Mouse (Mus musculus): ENCODE results near the gene Mrpl48.

Mrpl48 gene

DNA sequence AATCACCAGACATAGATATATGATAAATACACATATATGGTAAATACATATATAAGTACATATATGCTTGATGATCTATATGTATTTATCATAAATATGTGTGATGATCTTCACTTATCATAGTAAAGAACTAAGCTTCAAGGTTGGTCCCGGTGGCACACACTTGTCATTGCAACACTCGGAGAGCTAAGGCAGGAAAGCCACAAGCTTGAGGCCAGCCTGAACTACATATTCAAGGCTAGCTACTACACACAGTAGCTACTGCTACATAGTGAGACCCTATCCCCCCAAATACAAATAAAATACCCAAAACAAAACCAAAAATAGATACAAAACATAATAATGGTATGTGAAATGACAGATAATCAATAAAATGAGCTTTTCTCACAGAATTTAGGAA, 72.3 kb downstream of the Mrpl48 start:
- no peak for DNase-seq (ENCODE audit: low spot score in 2 of 2)

- no peak for DNase-seq (ENCODE audit: low spot score in 2 of 2)
Observed at GRCm38 (mm10) chr7:100534216-100534615, 73.9 kb downstream of the Mrpl48 start.

GRCm38 (mm10) chr7:100533503-100533902, 74.6 kb downstream of the Mrpl48 start:
- DNase-seq (ENCODE audit: low spot score in 2 of 2): no peak

DNA sequence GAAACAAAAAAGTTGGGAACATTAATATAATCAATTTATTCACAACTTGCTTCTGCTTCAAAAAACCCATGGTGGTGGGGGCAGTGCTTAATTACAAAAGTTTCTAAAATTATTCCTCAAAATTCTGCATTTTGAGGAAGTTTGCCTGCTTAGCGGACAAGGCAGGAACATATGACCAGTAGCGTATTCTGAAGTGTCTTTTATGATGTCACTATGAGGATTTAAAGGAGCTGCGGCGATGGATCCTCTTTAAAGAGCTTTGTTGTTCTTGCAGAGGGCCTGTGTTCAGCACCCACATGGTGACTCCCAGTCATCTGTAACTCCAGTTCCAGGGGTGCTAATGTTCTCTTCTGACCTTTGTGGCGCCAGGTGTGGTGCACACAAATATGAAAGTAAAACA, 77.3 kb downstream of the Mrpl48 start:
- DNase-seq (ENCODE audit: low spot score in 2 of 2): no peak

- DNase-seq (ENCODE audit: low spot score in 2 of 2): no peak
Observed at GRCm38 (mm10) chr7:100524669-100525068, 83.4 kb downstream of the Mrpl48 start.

- no peak for DNase-seq (ENCODE audit: low spot score in 2 of 2)
Observed at GRCm38 (mm10) chr7:100522222-100522621, 85.9 kb downstream of the Mrpl48 start.

DNA sequence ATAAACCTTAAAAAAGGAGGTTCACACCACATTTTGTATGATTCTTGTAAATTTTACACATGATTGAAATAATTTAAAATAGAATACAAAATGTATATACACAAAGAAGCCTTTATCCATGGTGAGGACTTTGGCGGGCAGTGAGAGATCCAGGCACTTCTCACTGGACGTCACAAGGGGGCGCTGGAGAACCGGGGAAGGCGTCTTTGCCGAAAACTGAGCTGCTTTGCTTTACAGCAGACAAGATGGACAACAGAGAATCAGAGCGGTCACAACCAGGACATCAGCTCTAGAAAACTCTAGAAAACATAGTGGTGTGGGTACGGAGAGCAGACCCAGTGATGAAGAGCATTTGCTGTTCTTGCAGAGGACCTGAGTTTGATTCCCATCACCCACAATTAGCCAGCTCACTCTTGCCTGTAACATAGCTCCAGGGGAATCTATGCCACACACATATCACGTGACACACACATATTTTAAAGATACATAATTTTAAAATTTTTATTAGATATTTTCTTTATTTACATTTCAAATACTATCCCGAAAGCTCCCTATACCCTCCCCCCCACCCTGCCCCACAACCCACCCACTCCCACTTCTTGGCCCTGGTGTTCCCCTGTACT, 87.3 kb downstream of the Mrpl48 start:
- peak in 1 of 2 experiments; percentile 72 for DNase-seq (ENCODE audit: low spot score in 2 of 2)

DNA sequence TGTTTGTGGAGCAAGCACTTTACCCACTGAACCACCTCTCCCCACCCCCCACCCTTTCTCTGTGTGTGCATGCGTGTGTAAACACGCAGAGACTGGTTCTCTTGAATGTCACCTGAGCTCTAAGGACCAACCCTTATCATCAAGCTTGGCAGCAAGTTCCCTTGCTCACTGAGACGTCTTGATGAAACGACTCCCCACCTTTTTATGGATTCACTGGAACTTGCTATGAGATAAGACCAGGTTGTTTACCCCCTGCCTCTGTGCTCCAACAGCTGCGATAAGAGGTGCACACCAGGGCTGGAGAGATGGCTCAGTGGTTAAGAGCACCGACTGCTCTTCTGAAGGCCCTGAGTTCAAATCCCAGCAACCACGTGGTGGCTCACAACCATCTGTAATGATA, 87.9 kb downstream of the Mrpl48 start:
- DNase-seq (ENCODE audit: low spot score in 2 of 2): no peak

- DNase-seq (ENCODE audit: low spot score in 2 of 2): no peak
Observed at GRCm38 (mm10) chr7:100514573-100514972, 93.5 kb downstream of the Mrpl48 start, which contains the start of gene Dnajb13. Dnajb13 (minus strand) TSS chr7:100514960.

DNA sequence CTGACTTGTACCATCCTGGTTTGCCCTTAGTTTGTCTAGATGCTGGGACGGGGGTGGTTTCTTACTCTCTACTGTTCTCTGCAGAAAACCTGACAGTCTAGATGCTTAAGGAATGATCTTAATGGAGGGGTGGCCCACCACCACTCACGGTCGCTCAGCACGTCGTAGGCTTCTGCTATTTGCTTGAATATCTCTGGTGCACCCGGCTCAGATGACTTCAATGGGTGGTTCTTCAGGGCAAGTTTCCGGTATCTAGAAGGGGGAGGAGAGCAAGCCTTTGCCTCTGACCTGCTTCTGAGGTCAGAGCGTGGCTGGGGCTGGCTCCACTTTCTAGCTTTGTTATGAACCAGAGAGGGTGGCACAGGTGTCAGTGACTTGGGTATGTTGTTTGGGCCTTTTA, 96.5 kb downstream of the Mrpl48 start:
- no peak for DNase-seq (ENCODE audit: low spot score in 2 of 2)

DNA sequence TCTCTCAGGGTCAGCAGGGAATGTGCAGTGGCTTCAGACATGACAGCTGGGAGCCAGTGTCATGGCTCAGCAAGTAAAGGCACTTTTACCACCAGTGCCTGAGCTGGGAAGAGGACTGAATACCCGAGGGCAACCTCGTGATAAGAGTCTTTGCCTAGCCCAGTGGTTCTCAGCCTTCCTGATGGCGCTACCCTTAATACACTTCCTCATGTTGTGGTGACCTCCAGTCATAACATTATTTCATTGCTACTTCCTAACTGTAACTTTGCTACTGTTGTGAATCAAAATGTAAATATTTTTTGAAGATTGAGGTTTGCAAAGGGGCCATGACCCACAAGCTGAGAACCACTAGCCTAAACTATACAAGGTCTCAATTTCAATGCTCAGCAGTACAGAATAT, 99.4 kb downstream of the Mrpl48 start:
- no peak for DNase-seq (ENCODE audit: low spot score in 2 of 2)

GRCm38 (mm10) chr7:100506494-100506893, 101.6 kb downstream of the Mrpl48 start:
- DNase-seq (ENCODE audit: low spot score in 2 of 2): no peak

DNA sequence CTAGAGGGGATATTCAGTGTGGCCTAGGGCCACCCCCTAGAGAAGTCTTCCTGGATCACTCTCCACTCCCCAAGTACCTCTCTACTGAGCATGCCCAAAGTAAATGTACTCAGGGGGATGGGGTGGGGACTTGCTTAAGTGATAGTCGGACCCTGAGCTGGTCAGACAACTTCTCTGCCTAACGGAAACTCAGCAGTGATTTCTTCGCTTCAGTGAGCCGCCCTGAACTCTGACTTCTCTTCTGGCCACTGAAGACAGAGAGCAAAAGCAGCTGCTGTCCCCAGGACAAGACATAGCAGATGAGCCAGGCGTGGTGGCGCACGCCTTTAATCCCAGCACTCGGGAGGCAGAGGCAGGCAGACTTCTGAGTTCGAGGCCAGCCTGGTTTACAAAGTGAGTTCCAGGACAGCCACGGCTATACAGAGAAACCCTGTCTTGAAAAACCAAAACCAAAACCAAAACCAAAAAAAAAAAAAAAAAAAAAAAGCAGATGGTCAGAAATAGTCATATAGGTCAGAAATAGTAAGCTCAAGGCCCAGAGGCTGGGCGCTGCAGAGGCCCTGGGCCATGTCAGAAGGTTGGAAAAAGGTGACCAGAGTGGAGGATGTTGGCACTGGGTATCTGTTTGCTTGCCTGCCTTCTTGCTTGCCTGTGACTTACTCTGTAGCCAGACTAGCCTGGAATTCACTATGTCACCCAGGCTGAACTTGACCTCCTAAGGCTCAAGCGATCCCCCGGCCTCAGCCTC, 103.2 kb downstream of the Mrpl48 start:
- DNase-seq (ENCODE audit: low spot score in 2 of 2): no peak

GRCm38 (mm10) chr7:100503076-100503475, 105.0 kb downstream of the Mrpl48 start:
- DNase-seq (ENCODE audit: low spot score in 2 of 2): no peak

DNA sequence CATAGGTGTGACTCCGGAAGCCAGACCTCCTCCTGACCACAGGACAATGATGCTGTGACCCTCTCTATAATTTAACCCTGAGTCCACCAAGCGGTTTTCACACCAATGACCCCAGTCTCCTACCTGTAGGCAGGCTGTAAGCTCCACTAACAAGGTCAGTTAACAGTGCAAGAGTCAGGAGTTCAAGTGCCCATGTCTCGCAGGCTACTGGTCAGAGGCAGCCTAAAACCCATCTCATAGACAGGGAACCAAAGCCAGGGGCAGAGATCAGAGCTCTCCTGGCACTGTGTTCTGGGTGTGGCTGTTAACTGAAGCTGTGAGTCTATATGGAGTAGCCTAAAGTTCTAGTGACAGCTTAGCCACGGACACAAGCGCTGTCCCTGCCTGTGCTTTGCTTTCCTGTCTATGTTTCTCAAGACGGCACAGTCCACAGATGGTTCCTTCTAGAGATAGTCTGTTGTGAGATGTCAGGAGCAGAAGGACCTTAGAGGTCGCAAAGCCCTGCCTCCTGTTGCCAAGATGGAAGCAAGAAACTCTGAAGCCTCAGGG, 105.7 kb downstream of the Mrpl48 start:
- no peak for DNase-seq (ENCODE audit: low spot score in 2 of 2)

GRCm38 (mm10) chr7:100501844-100502373, 106.2 kb downstream of the Mrpl48 start:
- DNase-seq (ENCODE audit: low spot score in 2 of 2): no peak

- no peak for DNase-seq (ENCODE audit: low spot score in 2 of 2)
Observed at GRCm38 (mm10) chr7:100501027-100501843, 106.9 kb downstream of the Mrpl48 start.

DNA sequence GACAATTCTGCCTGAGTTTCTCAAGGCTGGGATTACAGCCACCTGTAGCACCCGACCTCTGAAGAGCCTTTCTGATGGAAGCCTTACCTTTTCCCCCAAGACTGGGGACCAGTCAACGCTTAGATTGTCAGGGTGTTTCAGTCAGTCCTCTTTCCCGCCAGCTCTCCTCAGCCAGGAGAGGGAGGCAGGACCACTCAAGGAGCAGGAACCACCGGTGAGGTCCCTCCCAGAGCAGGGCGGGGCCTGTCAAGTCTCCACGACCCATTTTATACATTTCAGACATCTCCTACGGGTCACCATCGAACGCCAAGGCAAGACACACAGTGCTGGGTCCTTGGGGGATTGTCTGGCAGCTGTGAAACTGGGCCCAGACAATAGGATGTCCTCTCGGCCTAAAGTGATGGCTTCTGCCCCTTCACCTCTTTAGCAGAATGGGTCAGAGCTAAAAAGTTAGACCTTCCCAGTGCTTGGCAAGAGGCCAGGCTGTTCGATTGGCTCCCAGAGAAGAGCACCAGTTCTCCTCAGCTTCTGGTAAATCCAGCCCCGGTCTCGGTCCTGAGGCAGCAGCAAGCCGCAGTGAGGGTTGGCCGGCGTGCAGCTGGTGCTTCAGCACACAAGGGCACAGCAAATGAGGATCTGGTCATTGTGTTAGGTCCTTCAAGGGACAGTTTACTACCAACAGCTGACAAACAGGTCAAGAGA, 107.7 kb downstream of the Mrpl48 start:
- DNase-seq (ENCODE audit: low spot score in 2 of 2): no peak

DNA sequence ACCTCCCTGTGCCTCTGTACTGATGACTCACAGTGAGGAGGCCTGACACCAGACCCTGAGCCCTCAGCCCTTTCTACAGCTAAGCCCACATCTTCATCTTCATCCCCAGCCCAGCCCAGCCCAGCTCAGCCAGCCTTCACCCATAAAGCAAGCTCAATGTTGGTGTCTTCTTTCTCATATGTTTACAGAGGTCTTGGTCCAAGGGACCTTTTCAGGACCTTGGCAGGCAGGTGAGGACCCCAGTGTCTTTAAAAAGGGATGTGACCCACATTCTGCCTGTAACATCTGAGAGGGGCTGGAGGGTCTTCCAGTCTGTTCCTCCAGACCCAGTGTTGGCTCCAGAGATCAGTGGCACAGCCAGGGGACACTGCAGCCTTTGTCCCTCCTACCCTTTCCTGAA, 108.6 kb downstream of the Mrpl48 start:
- DNase-seq (ENCODE audit: low spot score in 2 of 2): no peak

DNA sequence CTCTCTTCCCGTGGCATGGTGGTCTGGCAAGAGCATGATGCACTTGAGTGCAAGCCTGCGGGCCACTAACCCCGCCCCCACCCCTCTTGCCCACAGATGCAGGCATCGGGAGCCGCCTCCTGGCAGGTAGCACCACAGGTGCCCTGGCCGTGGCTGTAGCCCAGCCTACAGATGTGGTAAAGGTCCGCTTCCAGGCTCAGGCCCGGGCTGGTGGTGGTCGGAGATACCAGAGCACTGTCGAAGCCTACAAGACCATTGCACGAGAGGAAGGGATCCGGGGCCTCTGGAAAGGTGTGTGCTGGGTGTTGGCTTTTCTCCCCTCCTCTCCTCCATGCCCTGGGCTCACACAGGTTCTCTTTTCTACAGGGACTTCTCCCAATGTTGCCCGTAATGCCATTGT, 110.1 kb downstream of the Mrpl48 start:
- DNase-seq (ENCODE audit: low spot score in 2 of 2): no peak

DNA sequence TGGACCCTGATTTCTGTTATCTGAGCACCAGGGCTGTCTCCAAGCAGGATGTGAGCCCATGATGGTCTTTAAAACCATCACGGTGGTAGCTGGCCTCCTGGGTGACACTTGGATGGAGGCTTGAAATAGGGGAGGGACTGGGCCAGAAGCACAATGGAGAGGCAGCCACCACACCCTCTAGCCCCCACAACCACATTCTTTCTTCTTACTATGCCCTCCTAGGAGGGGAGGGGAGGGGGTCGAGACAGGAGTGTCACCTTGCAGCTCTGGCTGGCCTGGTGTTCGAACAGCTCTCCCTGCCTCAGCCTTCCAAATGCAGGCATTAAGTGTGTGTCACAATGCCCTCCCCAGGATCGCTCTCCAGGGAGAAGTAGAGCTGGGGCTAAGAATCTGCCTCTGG, 110.7 kb downstream of the Mrpl48 start:
- no peak for DNase-seq (ENCODE audit: low spot score in 2 of 2)

Data from frontal cortex, postnatal 10 days (tissue).